Mouse (Mus musculus) cerebellum, adult 2 months (tissue): Measurements from ENCODE around the gene Olfr317. TPM values are rescaled to one million over a fixed set of nuclear protein-coding genes. Genes with fewer than 3 reads are reported as not detected.
"Not testable (repeated sequence)": the region's sequence is repeated elsewhere in the genome, so short reads cannot be mapped to it uniquely, and the experiment has no call there.

ENCODE experiments used
- DNase-seq, 2 experiments: peaks; one replicate each; pipeline ENCODE4 v3.0.0; 2021
- H3K27ac ChIP-seq: fragments of 200-500 bp; 2 replicates; pipeline ENCODE4 v1.5.1; 2012; ENCODE audit warnings: low read length, control low read depth, inconsistent platforms; ENCODE audit not compliant: insufficient read depth
- H3K27me3 ChIP-seq: fragments of 200-500 bp; 2 replicates; pipeline ENCODE4 v1.6.1; 2012; ENCODE audit warnings: inconsistent platforms, mild to moderate bottlenecking, low read length, moderate library complexity; ENCODE audit not compliant: control insufficient read depth, insufficient read depth
- H3K4me1 ChIP-seq: fragments of 200-500 bp; 2 replicates; pipeline ENCODE4 v1.6.1; 2011; ENCODE audit warnings: low read length; ENCODE audit not compliant: control insufficient read depth, insufficient read depth
- H3K4me3 ChIP-seq: fragments of 200-500 bp; replicated peaks from 2 replicates; pipeline ENCODE3; 2011; ENCODE audit warnings: mild to moderate bottlenecking, low read depth, low read length, control low read depth; ENCODE audit not compliant: insufficient read depth
- CTCF ChIP-seq: fragments of 200-500 bp; IDR thresholded peaks from 2 replicates; pipeline ENCODE4 v1.5.1; 2011; ENCODE audit warnings: low read depth, mild to moderate bottlenecking, control low read depth, low read length, moderate library complexity, borderline replicate concordance; ENCODE audit not compliant: insufficient read depth
- POLR2A ChIP-seq: fragments of 200-500 bp; IDR thresholded peaks from 2 replicates; pipeline ENCODE4 v1.6.1; 2011; ENCODE audit warnings: low read length, control low read depth, borderline replicate concordance; ENCODE audit not compliant: insufficient read depth
- WGBS: fragments of 180-500 bp; shearing (Covaris S2); methylation state at CpG from one replicate; pipeline ENCODE4 v1.1.7; 2018; 5-methylcytosine and 5-hydroxymethylcytosine counted together
- polyA plus RNA-seq: library from polyadenylated mRNA; depleted of rRNA; stranded (reverse); fragments of >200 nt; gene quantifications from 2 replicates; pipeline ENCODE4 v1.2.3, GENCODE M21; 2012; rRNA removed

Olfr317 gene
- polyA plus RNA-seq, 1 experiment: not detected

GRCm38 (mm10) chr11:58733372-58733771 is 5.6 kb downstream of the Olfr317 start:
- DNase-seq: no peak
- H3K27me3 ChIP-seq: no peaks in the 10 kb centered on the region
- H3K27ac ChIP-seq: no peak overlapping the region
- H3K4me3 ChIP-seq: no peak overlapping the region
- no peak for TF ChIP-seq CTCF
- no peak for TF ChIP-seq POLR2A
- 15% methylated on average over 3 of the region's 3 CpGs for WGBS
- H3K4me1 ChIP-seq: no peaks in the 10 kb centered on the region

GRCm38 (mm10) chr11:58727896-58728650 is 10.9 kb downstream of the Olfr317 start:
- DNase-seq, H3K4me1 ChIP-seq, H3K27me3 ChIP-seq, H3K4me3 ChIP-seq, H3K27ac ChIP-seq: not testable (repeated sequence)
- 69% methylated on average over 6 of the region's 6 CpGs for WGBS

GRCm38 (mm10) chr11:58723914-58724313 is 15.1 kb downstream of the Olfr317 start, which contains the start of gene Olfr318:
Gene Olfr318, minus strand, starts transcription at chr11:58724014.
- TF ChIP-seq POLR2A (no peak), CTCF (no peak)

GRCm38 (mm10) chr11:58719701-58720100 is 19.3 kb downstream of the Olfr317 start:
- Histone ChIP-seq H3K4me3 (no peak overlapping the region), H3K27me3 (no peaks in the 10 kb centered on the region), H3K4me1 (no peaks in the 10 kb centered on the region), H3K27ac (no peak overlapping the region)
- WGBS: 81% methylated on average over 4 of the region's 4 CpGs
- DNase-seq: no peak
- TF ChIP-seq CTCF (no peak), POLR2A (no peak)

More at GRCm38 (mm10) chr11:58723914-58724313, 15.1 kb downstream of the Olfr317 start, which contains the start of gene Olfr318:
- H3K27ac ChIP-seq: no peak within 1 kb of the TSS
- no peaks in the 10 kb centered on the region for H3K4me1 ChIP-seq
- H3K27me3 ChIP-seq: no peaks in the 10 kb centered on the region
- H3K4me3 ChIP-seq: no peak within 1 kb of the TSS
- DNase-seq: no peak

- not testable (repeated sequence) for H3K27ac ChIP-seq, H3K4me3 ChIP-seq, DNase-seq, H3K4me1 ChIP-seq, H3K27me3 ChIP-seq
- WGBS: 91% methylated on average over 7 of the region's 7 CpGs
Measured at GRCm38 (mm10) chr11:58717723-58718122, 21.3 kb downstream of the Olfr317 start.

GRCm38 (mm10) chr11:58709086-58709485 is 29.9 kb downstream of the Olfr317 start:
- WGBS: 75% methylated on average over 11 of the region's 11 CpGs
- no peak for DNase-seq
- no peaks in the 10 kb centered on the region for H3K4me1 ChIP-seq
- no peaks in the 10 kb centered on the region; the same call in 1 of the 2 replicates for H3K27me3 ChIP-seq
- TF ChIP-seq CTCF (no peak), POLR2A (no peak)
- no peak overlapping the region for H3K27ac ChIP-seq
- H3K4me3 ChIP-seq: no peak overlapping the region

GRCm38 (mm10) chr11:58698862-58699261 is 40.1 kb downstream of the Olfr317 start, which contains the start of gene Olfr319:
Gene Olfr319, plus strand, starts transcription at chr11:58699162.
- DNase-seq: no peak
- Histone ChIP-seq H3K4me1 (no peaks in the 10 kb centered on the region), H3K27ac (no peak within 1 kb of the TSS), H3K27me3 (no peaks in the 10 kb centered on the region), H3K4me3 (no peak within 1 kb of the TSS)
- 74% methylated on average over 3 of the region's 3 CpGs for WGBS
- no peak for TF ChIP-seq CTCF
- no peak for TF ChIP-seq POLR2A

Other genes with a start within 250 kb of the Olfr317 start
- gene Olfr332, start 246.7 kb downstream of the Olfr317 start, polyA plus RNA-seq: not detected in 2 replicates
- gene Olfr331, start 236.6 kb downstream of the Olfr317 start, polyA plus RNA-seq: not detected in 2 replicates
- gene Olfr330, start 204.4 kb downstream of the Olfr317 start, polyA plus RNA-seq: not detected in 2 replicates
- not detected in 2 replicates for gene Olfr329-ps, start 192.8 kb downstream of the Olfr317 start, polyA plus RNA-seq
- 0.07 and 0.11 TPM in 2 replicates for gene Olfr328, start 183.6 kb downstream of the Olfr317 start, polyA plus RNA-seq
- gene Olfr224, start 168.7 kb downstream of the Olfr317 start, polyA plus RNA-seq: 0.08 TPM in 1 of 2 replicates, not detected in the other
- gene Olfr325, start 161.5 kb downstream of the Olfr317 start, polyA plus RNA-seq: not detected in 2 replicates
- gene Olfr324, start 144.1 kb downstream of the Olfr317 start, polyA plus RNA-seq: not detected in 2 replicates
- not detected in 2 replicates for gene 2210407C18Rik, start 123.1 kb downstream of the Olfr317 start, polyA plus RNA-seq
- not detected in 2 replicates for gene Olfr323, start 108.7 kb downstream of the Olfr317 start, polyA plus RNA-seq
- gene Trim58, start 98.7 kb downstream of the Olfr317 start, polyA plus RNA-seq: 0.28 and 0.29 TPM in 2 replicates
- not detected in 2 replicates for gene Olfr322, start 80.4 kb downstream of the Olfr317 start, polyA plus RNA-seq
- not detected in 2 replicates for gene Olfr320, start 58.1 kb downstream of the Olfr317 start, polyA plus RNA-seq
- gene Olfr319, start 40.0 kb downstream of the Olfr317 start, polyA plus RNA-seq: not detected in 2 replicates
- not detected in 2 replicates for gene Olfr318, start 15.2 kb downstream of the Olfr317 start, polyA plus RNA-seq
- gene Olfr316, start 13.5 kb upstream of the Olfr317 start, polyA plus RNA-seq: not detected in 2 replicates
- not detected in 2 replicates for gene Olfr315, start 34.0 kb upstream of the Olfr317 start, polyA plus RNA-seq
- gene Olfr314, start 43.7 kb upstream of the Olfr317 start, polyA plus RNA-seq: not detected in 2 replicates
- 1.5 and 1.6 TPM in 2 replicates for gene Fam183b, start 62.7 kb upstream of the Olfr317 start, polyA plus RNA-seq
- gene Olfr313, start 75.8 kb upstream of the Olfr317 start, polyA plus RNA-seq: not detected in 2 replicates
- not detected in 2 replicates for gene Olfr312, start 90.0 kb upstream of the Olfr317 start, polyA plus RNA-seq
- gene Olfr311, start 100.0 kb upstream of the Olfr317 start, polyA plus RNA-seq: not detected in 2 replicates
- gene Gm12258, start 107.9 kb upstream of the Olfr317 start, polyA plus RNA-seq: 22.5 and 24.5 TPM in 2 replicates
- 6.7 and 8.0 TPM in 2 replicates for gene 2810021J22Rik, start 128.0 kb upstream of the Olfr317 start, polyA plus RNA-seq
- gene Zfp39, start 165.0 kb upstream of the Olfr317 start, polyA plus RNA-seq: 5.4 and 6.3 TPM in 2 replicates
- gene Btnl10, start 178.7 kb upstream of the Olfr317 start, polyA plus RNA-seq: not detected in 2 replicates
- gene Rnf187, start 199.7 kb upstream of the Olfr317 start, polyA plus RNA-seq: 578 and 589 TPM in 2 replicates
- 154 and 186 TPM in 2 replicates for gene Hist3h2ba, start 209.7 kb upstream of the Olfr317 start, polyA plus RNA-seq
- gene Hist3h2a, start 215.5 kb upstream of the Olfr317 start, polyA plus RNA-seq: 41.3 and 43.2 TPM in 2 replicates
- 3.5 and 4.8 TPM in 2 replicates for gene Trim17, start 215.5 kb upstream of the Olfr317 start, polyA plus RNA-seq
- gene Trim11, start 238.9 kb upstream of the Olfr317 start, polyA plus RNA-seq: 25.3 and 27.5 TPM in 2 replicates